Mouse (Mus musculus) kidney, embryonic 14.5 days (tissue): ENCODE measurements around the gene Dis3l2. TPM values are rescaled to one million over a fixed set of nuclear protein-coding genes. Genes with fewer than 3 reads are reported as not detected.

Experiments
- ATAC-seq: fragments of 200-750 bp; cut with Nextera tagmentation; 2 replicates; pipeline ENCODE4 v1.8.0; 2017; ENCODE audit warnings: moderate number of reproducible peaks, mild to moderate bottlenecking, moderate TSS enrichment, moderate library complexity; ENCODE audit not compliant: low FRiP score, low TSS enrichment
- H3K27ac ChIP-seq: fragments of 300-500 bp; sonication (generic); 2 replicates; pipeline ENCODE4 v1.5.1; 2014; ENCODE audit warnings: low read depth, mild to moderate bottlenecking, low read length, moderate library complexity, mixed read lengths
- H3K27me3 ChIP-seq: fragments of 300-500 bp; sonication (generic); 2 replicates; pipeline ENCODE4 v1.6.1; 2014; ENCODE audit warnings: mild to moderate bottlenecking, low read length; ENCODE audit not compliant: control insufficient read depth, insufficient read depth
- H3K36me3 ChIP-seq: fragments of 300-500 bp; sonication (generic); 2 replicates; pipeline ENCODE4 v1.6.1; 2014; ENCODE audit warnings: low read length, mixed read lengths; ENCODE audit not compliant: control insufficient read depth, insufficient read depth
- H3K4me1 ChIP-seq: fragments of 300-500 bp; sonication (generic); 2 replicates; pipeline ENCODE4 v1.6.1; 2014; ENCODE audit warnings: low read length, mixed read lengths; ENCODE audit not compliant: control insufficient read depth, insufficient read depth
- H3K4me2 ChIP-seq: fragments of 300-500 bp; sonication (generic); replicated peaks from 2 replicates; pipeline ENCODE4 v1.6.1; 2014; ENCODE audit warnings: low read depth, mild to moderate bottlenecking, low read length
- H3K4me3 ChIP-seq: fragments of 300-500 bp; sonication (generic); 2 replicates; pipeline ENCODE4 v1.5.1; 2014; ENCODE audit warnings: mild to moderate bottlenecking, low read length
- H3K9ac ChIP-seq: fragments of 300-500 bp; sonication (generic); 2 replicates; pipeline ENCODE4 v1.6.1; 2014; ENCODE audit warnings: low read depth, mild to moderate bottlenecking, low read length, moderate library complexity
- H3K9me3 ChIP-seq: fragments of 300-500 bp; sonication (generic); 2 replicates; pipeline ENCODE4 v1.6.1; 2016; ENCODE audit warnings: low read length; ENCODE audit not compliant: control insufficient read depth
- WGBS: fragments of 180-500 bp; shearing (Covaris S2); extraction: QIAGEN DNeasy Blood & Tissue Kit; methylation state at CpG from one replicate; pipeline ENCODE4 v1.1.7; 2014; 5-methylcytosine and 5-hydroxymethylcytosine counted together
- polyA plus RNA-seq: library from polyadenylated mRNA; unstranded; fragments of >200 nt; fragmentation: Nextera tagmentation; extraction: Ambion mirVana; gene quantifications from 2 replicates; pipeline ENCODE4 v1.2.1, GENCODE M21; 2014

The Dis3l2 gene
- polyA plus RNA-seq, 1 experiment from 2014 or later, result 32.1 TPM

- H3K27ac ChIP-seq, result no peak overlapping the region
- no peak overlapping the region for H3K9ac ChIP-seq
- H3K4me2 ChIP-seq, result no peak overlapping the region
- 67% methylated on average over 10 of the region's 10 CpGs for WGBS
- H3K4me3 ChIP-seq, result no peak overlapping the region
- no peaks in the 10 kb centered on the region for H3K36me3 ChIP-seq
- ATAC-seq, result no peak
- no peaks in the 10 kb centered on the region for H3K4me1 ChIP-seq
- 0 out of 2 replicates have a peak, but pooled peaks cover 3% of the 10 kb centered on the region for H3K27me3 ChIP-seq
- no peaks in the 10 kb centered on the region for H3K9me3 ChIP-seq
These were observed 24.9 kb upstream of the Dis3l2 start for GRCm38 (mm10) chr1:86678667-86679066.

GRCm38 (mm10) chr1:86687236-86687635 is 16.4 kb upstream of the Dis3l2 start:
- Histone ChIP-seq H3K9me3 (no peaks in the 10 kb centered on the region), H3K27ac (no peak overlapping the region), H3K9ac (no peak overlapping the region), H3K4me2 (no peak overlapping the region), H3K27me3 (no peaks in the 10 kb centered on the region), H3K36me3 (no peaks in the 10 kb centered on the region), H3K4me1 (no peaks in the 10 kb centered on the region), H3K4me3 (no peak overlapping the region)
- 82% methylated on average over 4 of the region's 4 CpGs for WGBS
- ATAC-seq, result no peak

- ATAC-seq, result no peak
- Histone ChIP-seq H3K36me3 (no peaks in the 10 kb centered on the region), H3K4me2 (no peak overlapping the region), H3K27ac (no peak overlapping the region), H3K4me3 (no peak overlapping the region), H3K9ac (no peak overlapping the region), H3K27me3 (no peaks in the 10 kb centered on the region), H3K4me1 (no peaks in the 10 kb centered on the region), H3K9me3 (no peaks in the 10 kb centered on the region)
- WGBS, result 61% methylated on average over 5 of the region's 5 CpGs
These were observed 12.6 kb upstream of the Dis3l2 start for GRCm38 (mm10) chr1:86691027-86691426.

- no peak overlapping the region for H3K4me3 ChIP-seq
- 57% methylated on average over 7 of the region's 7 CpGs for WGBS
- no peak overlapping the region for H3K27ac ChIP-seq
- ATAC-seq, result no peak
- H3K27me3 ChIP-seq, result no peaks in the 10 kb centered on the region
- H3K4me2 ChIP-seq, result no peak overlapping the region
- H3K4me1 ChIP-seq, result no peaks in the 10 kb centered on the region
- no peaks in the 10 kb centered on the region for H3K36me3 ChIP-seq
- no peak overlapping the region for H3K9ac ChIP-seq
- no peaks in the 10 kb centered on the region for H3K9me3 ChIP-seq
These were observed 6.7 kb upstream of the Dis3l2 start for GRCm38 (mm10) chr1:86696948-86697347.

GRCm38 (mm10) chr1:86698721-86699120 is 4.9 kb upstream of the Dis3l2 start:
- no peak overlapping the region for H3K27ac ChIP-seq
- H3K36me3 ChIP-seq, result no peaks in the 10 kb centered on the region
- H3K4me2 ChIP-seq, result no peak overlapping the region
- 38% methylated on average over 2 of the region's 2 CpGs for WGBS
- 0 out of 2 replicates have a peak, but pooled peaks cover 2% of the 10 kb centered on the region for H3K4me1 ChIP-seq
- H3K9me3 ChIP-seq, result no peaks in the 10 kb centered on the region
- no peaks in the 10 kb centered on the region for H3K27me3 ChIP-seq
- no peak for ATAC-seq
- H3K9ac ChIP-seq, result no peak overlapping the region
- no peak overlapping the region for H3K4me3 ChIP-seq

GRCm38 (mm10) chr1:86699346-86700136 is 4.1 kb upstream of the Dis3l2 start:
- ATAC-seq, result no peak
- 69% methylated on average over 11 of the region's 11 CpGs for WGBS
- no peaks in the 10 kb centered on the region for H3K27me3 ChIP-seq

GRCm38 (mm10) chr1:86700367-86700766 is 3.2 kb upstream of the Dis3l2 start:
- no peak for ATAC-seq
- H3K4me2 ChIP-seq, result no peak overlapping the region
- WGBS, result 80% methylated on average over 7 of the region's 7 CpGs
- H3K27me3 ChIP-seq, result no peaks in the 10 kb centered on the region
- no peaks in the 10 kb centered on the region for H3K36me3 ChIP-seq
- H3K27ac ChIP-seq, result no peak overlapping the region
- H3K4me1 ChIP-seq, result 0 out of 2 replicates have a peak, but pooled peaks cover 2% of the 10 kb centered on the region
- H3K9ac ChIP-seq, result no peak overlapping the region
- H3K9me3 ChIP-seq, result no peaks in the 10 kb centered on the region
- no peak overlapping the region for H3K4me3 ChIP-seq

More at GRCm38 (mm10) chr1:86699346-86700136, 4.1 kb upstream of the Dis3l2 start:
- Histone ChIP-seq H3K27ac (no peak overlapping the region), H3K4me3 (no peak overlapping the region), H3K4me2 (no peak overlapping the region), H3K36me3 (no peaks in the 10 kb centered on the region), H3K9me3 (no peaks in the 10 kb centered on the region), H3K4me1 (0 out of 2 replicates have a peak, but pooled peaks cover 2% of the 10 kb centered on the region), H3K9ac (no peak overlapping the region)

GRCm38 (mm10) chr1:86703965-86704326 is 338 bp downstream of the Dis3l2 start:
- Histone ChIP-seq H3K9me3 (no peaks in the 10 kb centered on the region), H3K4me2 (peak overlapping the region; percentile 51), H3K9ac (peak overlapping the region; percentile 96), H3K36me3 (no peaks in the 10 kb centered on the region), H3K4me3 (peak overlapping the region; percentile 96), H3K27ac (peak overlapping the region; percentile 90), H3K4me1 (0 out of 2 replicates have a peak, but pooled peaks cover 5% of the 10 kb centered on the region), H3K27me3 (no peaks in the 10 kb centered on the region)
- under 1% methylated on average over 27 of the region's 27 CpGs for WGBS
- no peak for ATAC-seq

GRCm38 (mm10) chr1:86705461-86705860 is 1.9 kb downstream of the Dis3l2 start:
- H3K27ac ChIP-seq, result no peak overlapping the region
- H3K4me3 ChIP-seq, result no peak overlapping the region
- no peak overlapping the region for H3K9ac ChIP-seq
- no peak overlapping the region for H3K4me2 ChIP-seq
- no peaks in the 10 kb centered on the region for H3K27me3 ChIP-seq
- H3K4me1 ChIP-seq, result 0 out of 2 replicates have a peak, but pooled peaks cover 5% of the 10 kb centered on the region
- ATAC-seq, result no peak
- H3K36me3 ChIP-seq, result no peaks in the 10 kb centered on the region
- 88% methylated on average over 3 of the region's 3 CpGs for WGBS
- H3K9me3 ChIP-seq, result no peaks in the 10 kb centered on the region
